Mouse (Mus musculus) olfactory bulb, adult 2 months (tissue): ENCODE results near the gene Sipa1l3.

Experiments used
- CTCF ChIP-seq: fragments of 200-500 bp; IDR thresholded peaks from 2 replicates; pipeline ENCODE4 v1.5.1; 2012; ENCODE audit warnings: low read depth, mild to moderate bottlenecking, low read length, moderate library complexity; ENCODE audit not compliant: insufficient read depth
- POLR2A ChIP-seq: fragments of 200-500 bp; IDR thresholded peaks from 2 replicates; pipeline ENCODE4 v1.6.1; 2012; ENCODE audit warnings: mild to moderate bottlenecking, low read depth, low read length, moderate library complexity; ENCODE audit not compliant: insufficient read depth

GRCm38 (mm10) chr7:29444070-29444469, 74.4 kb downstream of the Sipa1l3 start:
- TF ChIP-seq CTCF: no peak
- TF ChIP-seq POLR2A: no peak
